10 mouse cellular contexts compared by ENCODE assay signal in the genomic region with DNA sequence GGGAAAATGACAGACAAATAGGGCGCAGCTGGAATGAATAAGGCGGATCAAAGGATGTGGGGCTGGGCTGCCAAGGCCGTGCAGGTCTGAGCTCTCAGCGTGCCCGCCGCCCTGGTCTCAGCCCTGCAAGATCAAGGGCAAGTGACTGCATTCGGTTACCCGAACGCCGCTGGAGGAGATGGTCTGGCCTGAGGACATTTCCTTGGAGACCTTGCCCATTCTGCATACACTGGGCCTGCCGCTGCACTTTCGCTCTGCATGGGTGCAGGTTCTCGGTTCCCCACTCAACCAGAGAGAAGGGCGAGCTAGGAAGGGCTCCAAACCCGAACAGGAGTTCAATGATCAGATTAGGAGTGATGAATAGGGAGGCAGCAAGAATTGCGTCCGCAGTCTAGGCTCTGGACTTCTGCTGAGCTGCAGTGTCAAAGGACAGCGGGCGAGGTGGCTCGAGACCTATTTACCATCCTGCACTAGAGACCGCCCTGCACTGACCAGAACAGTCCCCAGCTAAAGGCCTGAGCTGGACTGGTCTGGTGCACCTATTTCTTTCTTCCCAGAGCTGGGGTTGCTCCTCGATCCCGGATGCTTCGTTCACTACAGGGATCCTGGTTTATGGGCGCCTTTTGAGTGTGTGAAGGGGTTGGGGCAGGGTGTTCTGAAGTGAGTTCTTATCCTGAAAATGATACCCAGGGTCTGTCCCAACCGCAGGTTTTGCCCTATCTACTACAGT. TPM values are rescaled to one million over a fixed set of nuclear protein-coding genes. Genes with fewer than 3 reads are reported as not detected.
DNase-seq lines count a peak whose midpoint lies in the region; ATAC-seq lines count a peak whose summit lies in the region.
"Had no signal": no experiment of that assay in that cellular context is flagged by ENCODE, and none has a peak within 500 bp of the region (broad histone marks: within the 10 kb centered on the region; RNA-seq: fewer than 3 reads in every experiment).

No protein-coding gene starts in this region.

- no peaks in the 10 kb centered on the region for H3K36me3 ChIP-seq in heart, embryonic 16.5 days (ENCODE audit: control insufficient read depth, insufficient read depth)
- H3K36me3 ChIP-seq in hindbrain, embryonic 16.5 days (ENCODE audit: control insufficient read depth, insufficient read depth, low read length): no peaks in the 10 kb centered on the region
- no peaks in the 10 kb centered on the region for H3K36me3 ChIP-seq in midbrain, embryonic 16.5 days (ENCODE audit: control insufficient read depth, insufficient read depth, low read length)

- H3K4me2 ChIP-seq in heart, embryonic 16.5 days (ENCODE audit: low read depth, low read length): peak overlapping the region; percentile 78
- H3K4me2 ChIP-seq in hindbrain, embryonic 16.5 days (ENCODE audit: low read length): peak overlapping the region; percentile 63
- peak overlapping the region; percentile 55 for H3K4me2 ChIP-seq in midbrain, embryonic 16.5 days (ENCODE audit: low read length)

- no peak for ATAC-seq in heart, embryonic 16.5 days (replicated peaks; ENCODE audit: extremely low read depth, insufficient read depth, low FRiP score)
- ATAC-seq in hindbrain, embryonic 16.5 days: no peak
- 0 out of 2 replicates have a peak, but pooled peaks have one; percentile 18 for ATAC-seq in midbrain, embryonic 16.5 days

- no peak overlapping the region for H3K9ac ChIP-seq in heart, embryonic 16.5 days (ENCODE audit: low read length)
- H3K9ac ChIP-seq in hindbrain, embryonic 16.5 days (ENCODE audit: low read depth, low read length): peak overlapping the region; percentile 22; the same call in 1 of the 2 replicates
- 0 out of 2 replicates have a peak overlapping the region, but pooled peaks have one; percentile 35 for H3K9ac ChIP-seq in midbrain, embryonic 16.5 days (ENCODE audit: low read depth, low read length)

- DNase-seq in heart, postnatal 36 days: no peak
- no peak for DNase-seq in layer of hippocampus, adult 9-10 months (ENCODE audit: low spot score)
- DNase-seq in adrenal gland, adult 18-20 months (ENCODE audit: low spot score in 2 of 2): no peak
- no peak for DNase-seq in urinary bladder, postnatal 14 days (ENCODE audit: low spot score)
- DNase-seq: cerebellum, adult 9-10 months; kidney, adult 18-20 months had no signal

- no peak overlapping the region for H3K27ac ChIP-seq in heart, embryonic 16.5 days (ENCODE audit: low read length)
- no peak overlapping the region for H3K27ac ChIP-seq in brown adipose tissue, adult 24 weeks (replicated peaks; ENCODE audit: low read depth, low read length)
- H3K27ac ChIP-seq in hindbrain, embryonic 16.5 days (ENCODE audit: low read depth, low read length): peak overlapping the region; percentile 31
- peak overlapping the region; percentile 35 for H3K27ac ChIP-seq in midbrain, embryonic 16.5 days (ENCODE audit: low read length)

- 15% methylated on average over 26 of the region's 26 CpGs for WGBS in heart, embryonic 16.5 days
- WGBS in hindbrain, embryonic 16.5 days: 16% methylated on average over 26 of the region's 26 CpGs
- WGBS in midbrain, embryonic 16.5 days: 11% methylated on average over 26 of the region's 26 CpGs

- H3K27me3 ChIP-seq in heart, embryonic 16.5 days (ENCODE audit: control insufficient read depth, insufficient read depth, low read length): peaks cover 73% of the 10 kb centered on the region
- peaks cover 25% of the 10 kb centered on the region for H3K27me3 ChIP-seq in hindbrain, embryonic 16.5 days (replicated peaks; ENCODE audit: control insufficient read depth, insufficient read depth, low read length)
- peaks cover 36% of the 10 kb centered on the region for H3K27me3 ChIP-seq in midbrain, embryonic 16.5 days (ENCODE audit: control insufficient read depth, insufficient read depth, low read depth, low read length)

- H3K4me1 ChIP-seq in heart, embryonic 16.5 days (ENCODE audit: control insufficient read depth, insufficient read depth, low read length): peaks cover 5% of the 10 kb centered on the region
- no peaks in the 10 kb centered on the region; the same call in none of the 2 replicates for H3K4me1 ChIP-seq in brown adipose tissue, adult 24 weeks (ENCODE audit: control insufficient read depth, insufficient read depth, insufficient read length, low read length)
- H3K4me1 ChIP-seq in hindbrain, embryonic 16.5 days (ENCODE audit: control insufficient read depth, insufficient read depth, low read depth, low read length): peaks cover 13% of the 10 kb centered on the region
- H3K4me1 ChIP-seq in midbrain, embryonic 16.5 days (ENCODE audit: control insufficient read depth, insufficient read depth, low read length): peaks cover 20% of the 10 kb centered on the region

- no peaks in the 10 kb centered on the region for H3K9me3 ChIP-seq in heart, embryonic 16.5 days (replicated peaks; ENCODE audit: control insufficient read depth, low read length)
- no peaks in the 10 kb centered on the region for H3K9me3 ChIP-seq in hindbrain, embryonic 16.5 days (ENCODE audit: control insufficient read depth, low read length)
- no peaks in the 10 kb centered on the region for H3K9me3 ChIP-seq in midbrain, embryonic 16.5 days (replicated peaks; ENCODE audit: control insufficient read depth, low read length, poor library complexity, severe bottlenecking)

- peak overlapping the region; percentile 53 for H3K4me3 ChIP-seq in heart, embryonic 16.5 days (ENCODE audit: low read length)
- H3K4me3 ChIP-seq in brown adipose tissue, adult 24 weeks (ENCODE audit: insufficient read depth, low read depth, low read length): peak overlapping the region; percentile 59
- H3K4me3 ChIP-seq in hindbrain, embryonic 16.5 days (ENCODE audit: low read length): peak overlapping the region; percentile 3; the same call in 1 of the 2 replicates
- no peak overlapping the region for H3K4me3 ChIP-seq in midbrain, embryonic 16.5 days (ENCODE audit: low read depth, low read length)

- intact Hi-C loops in heart, postnatal 36 days (cut with DNase I): no loop called here

RNA-seq across cellular contexts. Expression of a gene that starts 9.9 kb away (rescaled TPM):
- 5.9 and 8.6 TPM in 2 replicates for polyA plus RNA-seq in heart, embryonic 16.5 days (2015; fragmentation: Nextera tagmentation; extraction: Ambion mirVana)
- 1 to 10 TPM; 3.7 to 6.1 TPM for total RNA-seq in heart, postnatal 36 days (2021)
- polyA plus RNA-seq in brown adipose tissue, adult 24 weeks (2012; ENCODE audit: insufficient read depth, insufficient read length, missing spikeins): 0.67 and 0.79 TPM in 2 replicates
- 19.3 and 22.6 TPM in 2 replicates for polyA plus RNA-seq in hindbrain, embryonic 16.5 days (2015; fragmentation: Nextera tagmentation; extraction: Ambion mirVana)
- polyA plus RNA-seq in midbrain, embryonic 16.5 days (2015; fragmentation: Nextera tagmentation; extraction: Ambion mirVana): 33.3 and 34.0 TPM in 2 replicates
- under 1 TPM; 0.27 to 0.32 TPM for total RNA-seq in adrenal gland, adult 18-20 months (2021)

Comparison
In these comparisons a context has a peak if more than half of its experiments do, and no peak if none do; other contexts are left out.
1. H3K27ac ChIP-seq: peak in hindbrain, embryonic 16.5 days (single experiment) and midbrain, embryonic 16.5 days (single experiment); none in heart, embryonic 16.5 days (single experiment) and brown adipose tissue, adult 24 weeks (single experiment).
2. Peak in every context shown above with its lines, with median percentiles within 50 percentile points of each other: H3K4me2 ChIP-seq.